9 mouse cellular contexts compared by ENCODE assay signal in genomic region chr19:58822454-58823200, GRCm38 (mm10). TPM values are rescaled to one million over a fixed set of nuclear protein-coding genes. Genes with fewer than 3 reads are reported as not detected.
A peak's percentile ranks its signal among the peaks of the same experiment; 100 is the strongest.
DNase-seq lines count a peak whose midpoint lies in the region; ATAC-seq and TF ChIP-seq lines count a peak whose summit lies in the region.
"Had no signal": no experiment of that assay in that cellular context is flagged by ENCODE, and none has a peak within 500 bp of the region (broad histone marks: within the 10 kb centered on the region; RNA-seq: fewer than 3 reads in every experiment).

No protein-coding gene starts in this region.

- H3K4me2 ChIP-seq in midbrain, embryonic 12.5 days (replicated peaks): no peak overlapping the region
- H3K4me2 ChIP-seq in heart, embryonic 14.5 days (ENCODE audit: low read length): peak overlapping the region; percentile 47
- H3K4me2 ChIP-seq: embryonic facial prominence, embryonic 15.5 days had no signal

- peak; percentile 25; the same call in 1 of the 2 replicates for TF ChIP-seq POLR2A in cortical plate, adult 2 months (IDR thresholded peaks at IDR 0.05; ENCODE audit: extremely low read depth, insufficient read depth, low read length)
- TF ChIP-seq POLR2A in olfactory bulb, adult 2 months (IDR thresholded peaks at IDR 0.05; ENCODE audit: insufficient read depth, low read depth, low read length): no peak

- no peaks in the 10 kb centered on the region for H3K9me3 ChIP-seq in midbrain, embryonic 12.5 days
- no peaks in the 10 kb centered on the region for H3K9me3 ChIP-seq in midbrain, embryonic 10.5 days (replicated peaks)
- no peaks in the 10 kb centered on the region for H3K9me3 ChIP-seq in heart, embryonic 14.5 days (ENCODE audit: control insufficient read depth, low read length)
- H3K9me3 ChIP-seq: embryonic facial prominence, embryonic 15.5 days had no signal

- H3K4me1 ChIP-seq in midbrain, embryonic 12.5 days: 0 out of 2 replicates have a peak, but pooled peaks cover 3% of the 10 kb centered on the region
- 0 out of 2 replicates have a peak, but pooled peaks cover 4% of the 10 kb centered on the region for H3K4me1 ChIP-seq in midbrain, embryonic 10.5 days
- H3K4me1 ChIP-seq in cortical plate, adult 2 months (ENCODE audit: control insufficient read depth, insufficient read depth, low read length): peaks cover 7% of the 10 kb centered on the region
- peaks cover 34 to 48% of the 10 kb centered on the region in 2 experiments for H3K4me1 ChIP-seq in heart, embryonic 14.5 days (ENCODE audit: control insufficient read depth in 2 of 2, insufficient read depth in 2 of 2, low read length in 2 of 2)
- peaks cover 21% of the 10 kb centered on the region for H3K4me1 ChIP-seq in olfactory bulb, adult 2 months (ENCODE audit: control insufficient read depth, insufficient read depth, low read length)
- H3K4me1 ChIP-seq: embryonic facial prominence, embryonic 15.5 days had no signal

- DNase-seq in midbrain, embryonic 10.5 days (ENCODE audit: low spot score): no peak
- peak; percentile 66 to 75 for DNase-seq in kidney, postnatal 36 days

- no peak overlapping the region for H3K9ac ChIP-seq in midbrain, embryonic 12.5 days (replicated peaks)
- H3K9ac ChIP-seq in heart, embryonic 14.5 days (ENCODE audit: low read length): peak overlapping the region; percentile 61
- H3K9ac ChIP-seq: embryonic facial prominence, embryonic 15.5 days had no signal

- H3K36me3 ChIP-seq in midbrain, embryonic 12.5 days: 0 out of 2 replicates have a peak, but pooled peaks cover 9% of the 10 kb centered on the region
- 0 out of 2 replicates have a peak, but pooled peaks cover 6% of the 10 kb centered on the region for H3K36me3 ChIP-seq in midbrain, embryonic 10.5 days
- 0 out of 2 replicates have a peak, but pooled peaks cover 3% of the 10 kb centered on the region for H3K36me3 ChIP-seq in heart, embryonic 14.5 days (ENCODE audit: control insufficient read depth, insufficient read depth, low read length)
- H3K36me3 ChIP-seq: embryonic facial prominence, embryonic 15.5 days had no signal

- WGBS in midbrain, embryonic 12.5 days: 76% methylated on average over 20 of the region's 20 CpGs
- WGBS in midbrain, embryonic 10.5 days: 89% methylated on average over 20 of the region's 20 CpGs
- 43% methylated on average over 20 of the region's 20 CpGs for WGBS in heart, embryonic 14.5 days
- WGBS in olfactory bulb, adult 2 months: 50% methylated on average over 20 of the region's 20 CpGs

- no peaks in the 10 kb centered on the region for H3K27me3 ChIP-seq in midbrain, embryonic 12.5 days
- H3K27me3 ChIP-seq in midbrain, embryonic 10.5 days (ENCODE audit: low read depth, poor library complexity, severe bottlenecking): no peaks in the 10 kb centered on the region
- H3K27me3 ChIP-seq in heart, embryonic 14.5 days (ENCODE audit: control insufficient read depth, insufficient read depth, low read length): no peaks in the 10 kb centered on the region
- H3K27me3 ChIP-seq: embryonic facial prominence, embryonic 15.5 days had no signal

- ATAC-seq in midbrain, embryonic 12.5 days (ENCODE audit: low FRiP score, low read depth): no peak
- ATAC-seq in heart, embryonic 14.5 days (ENCODE audit: insufficient number of reproducible peaks, insufficient read depth, low FRiP score, low read depth): peak; percentile 83
- ATAC-seq in CD4-positive, CD25-positive, alpha-beta regulatory T cell, adult 4 months: no peak
- no peak for ATAC-seq in activated CD4-positive, CD25-positive, alpha-beta regulatory T cell, adult 4 months

- 0 out of 2 replicates have a peak overlapping the region, but pooled peaks have one; percentile 15 for H3K27ac ChIP-seq in midbrain, embryonic 12.5 days (replicated peaks)
- no peak overlapping the region; the same call in 1 of the 2 replicates for H3K27ac ChIP-seq in midbrain, embryonic 10.5 days (replicated peaks)
- peak overlapping the region; percentile 57 for H3K27ac ChIP-seq in cortical plate, adult 2 months (ENCODE audit: insufficient read depth, low read length)
- H3K27ac ChIP-seq in heart, embryonic 14.5 days (replicated peaks in 1 of 2; ENCODE audit: control insufficient read depth in 1 of 2, insufficient read depth in 1 of 2, low read depth in 2 of 2, low read length in 2 of 2): peak overlapping the region; percentile 98
- H3K27ac ChIP-seq in olfactory bulb, adult 2 months (ENCODE audit: insufficient read depth, low read depth, low read length): peak overlapping the region; percentile 15; the same call in 1 of the 2 replicates
- H3K27ac ChIP-seq: embryonic facial prominence, embryonic 15.5 days had no signal

- H3K4me3 ChIP-seq in midbrain, embryonic 12.5 days: no peak overlapping the region
- no peak overlapping the region for H3K4me3 ChIP-seq in midbrain, embryonic 10.5 days
- H3K4me3 ChIP-seq in cortical plate, adult 2 months (ENCODE audit: insufficient read depth, low read length): no peak overlapping the region
- no peak overlapping the region for H3K4me3 ChIP-seq in heart, embryonic 14.5 days (ENCODE audit: control insufficient read depth in 1 of 2, insufficient read depth in 1 of 2, low read depth in 1 of 2, low read length in 2 of 2)
- no peak overlapping the region for H3K4me3 ChIP-seq in olfactory bulb, adult 2 months (ENCODE audit: insufficient read depth, low read depth, low read length)
- H3K4me3 ChIP-seq: embryonic facial prominence, embryonic 15.5 days had no signal

- no peak for TF ChIP-seq CTCF in cortical plate, adult 2 months (IDR thresholded peaks at IDR 0.05; ENCODE audit: extremely low read depth, insufficient read depth, low read length)
- TF ChIP-seq CTCF in olfactory bulb, adult 2 months (IDR thresholded peaks at IDR 0.05; ENCODE audit: insufficient read depth, low read depth, low read length): no peak

RNA-seq across cellular contexts. Expression of gene 1700019N19Rik, which starts 28.4 kb away (rescaled TPM):
- polyA plus RNA-seq in midbrain, embryonic 12.5 days (2016; fragmentation: Nextera tagmentation; extraction: Ambion mirVana): not detected in 2 replicates
- polyA plus RNA-seq in midbrain, embryonic 10.5 days (2016; fragmentation: Nextera tagmentation; extraction: Ambion mirVana): 0.12 TPM in 1 of 2 replicates, not detected in the other
- 0.15 and 0.30 TPM in 2 replicates for polyA plus RNA-seq in cortical plate, adult 2 months (2012; rRNA removed)
- not detected in 2 replicates for polyA plus RNA-seq in heart, embryonic 14.5 days (2014; fragmentation: Nextera tagmentation; extraction: Ambion mirVana)
- not detected in 2 replicates for polyA plus RNA-seq in olfactory bulb, adult 2 months (2012; ENCODE audit: insufficient read depth, insufficient read length, low replicate concordance, missing spikeins)
- not detected for polyA plus RNA-seq in CD4-positive, CD25-positive, alpha-beta regulatory T cell, adult 4 months (2017; shearing (Covaris generic))
- polyA plus RNA-seq in activated CD4-positive, CD25-positive, alpha-beta regulatory T cell, adult 4 months (2017; shearing (Covaris generic)): not detected
- polyA plus RNA-seq: embryonic facial prominence, embryonic 15.5 days had no signal
